Mouse (Mus musculus) heart, adult 2 months (tissue): ENCODE measurements at regions not wholly inside any gene's neighbourhood (a gene's known extent, or its start where the extent isn't known, plus 50 kb on each side); places are given as distances from the start of the nearest gene placed in this dataset.

ENCODE experiments used
- EP300 ChIP-seq: fragments of 200-500 bp; IDR thresholded peaks from 2 replicates; pipeline ENCODE4 v1.6.1; 2011; ENCODE audit warnings: low read depth, low read length, control low read depth; ENCODE audit not compliant: insufficient read depth
- POLR2A ChIP-seq: fragments of 200-500 bp; IDR thresholded peaks from 2 replicates; pipeline ENCODE4 v1.6.1; 2011; ENCODE audit warnings: mild to moderate bottlenecking, low read depth, low read length, control low read depth; ENCODE audit not compliant: insufficient read depth

DNA sequence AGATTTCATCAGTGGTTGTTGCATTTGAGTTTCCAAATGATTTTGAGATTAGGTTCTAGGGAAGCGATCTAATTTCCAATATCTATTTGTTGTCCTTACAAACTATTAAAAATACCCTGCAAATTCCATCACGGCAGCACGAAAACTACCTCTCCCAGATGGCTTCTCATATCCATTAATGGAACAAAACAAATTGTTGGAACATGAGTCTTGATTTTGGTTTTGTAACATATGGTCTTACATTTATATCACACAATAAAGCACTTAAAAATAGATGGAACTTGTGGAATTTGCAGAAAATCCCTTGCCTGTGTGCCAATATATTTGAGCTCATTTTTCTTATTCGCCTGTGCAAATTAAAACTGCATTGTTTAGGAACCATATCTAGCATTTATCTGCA lies 368.1 kb upstream of the Syt1 start:
- TF ChIP-seq EP300 (no peak), POLR2A (no peak)
